Mouse (Mus musculus): ENCODE results near the gene Cbfa2t3. TPM values are rescaled to one million over a fixed set of nuclear protein-coding genes. Genes with fewer than 3 reads are reported as not detected.

Cbfa2t3 gene
- total RNA-seq, 2 experiments from 2014 or later = 19.0 to 27.8 TPM

DNA sequence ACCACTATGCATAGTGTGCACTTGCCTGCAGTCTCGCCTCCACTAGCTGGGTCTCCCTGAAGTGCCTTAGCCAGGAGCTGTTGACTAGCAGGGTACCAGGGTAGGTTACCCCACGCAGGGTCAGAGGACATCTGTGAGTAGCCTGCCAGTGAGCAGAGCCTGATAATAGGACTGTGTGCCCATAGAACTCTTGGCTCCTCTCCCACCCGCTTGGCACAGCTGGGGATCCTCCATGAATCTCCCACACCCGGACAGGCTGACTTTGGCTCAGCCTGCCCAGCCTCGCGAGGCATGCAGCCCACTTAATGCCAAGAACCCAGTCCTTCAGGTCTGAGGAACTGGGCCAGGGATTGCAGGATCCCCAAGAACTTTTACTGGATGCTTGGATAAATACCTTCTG, 7.9 kb downstream of the Cbfa2t3 start:
- DNase-seq = no peak

DNA sequence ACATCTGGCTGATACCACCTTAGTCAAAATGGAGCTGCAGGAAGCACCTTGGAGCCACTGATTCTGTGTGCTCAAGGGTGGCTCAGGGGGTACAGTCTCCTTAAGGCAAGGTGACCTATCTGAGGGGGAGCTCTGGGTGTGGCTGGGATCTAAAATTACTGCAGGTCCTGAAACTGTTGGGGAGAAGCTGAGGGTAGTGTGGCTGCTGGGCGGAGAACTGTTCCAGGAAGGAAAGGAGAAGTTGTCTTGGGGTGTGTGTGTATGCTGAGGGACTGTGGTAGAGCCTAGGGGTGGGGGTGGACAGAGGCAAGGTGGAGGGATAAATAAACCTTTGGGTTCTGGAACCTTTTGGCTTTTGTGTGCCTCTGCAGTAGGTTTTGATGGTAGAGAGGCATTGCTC, 9.6 kb downstream of the Cbfa2t3 start:
- DNase-seq = no peak

DNA sequence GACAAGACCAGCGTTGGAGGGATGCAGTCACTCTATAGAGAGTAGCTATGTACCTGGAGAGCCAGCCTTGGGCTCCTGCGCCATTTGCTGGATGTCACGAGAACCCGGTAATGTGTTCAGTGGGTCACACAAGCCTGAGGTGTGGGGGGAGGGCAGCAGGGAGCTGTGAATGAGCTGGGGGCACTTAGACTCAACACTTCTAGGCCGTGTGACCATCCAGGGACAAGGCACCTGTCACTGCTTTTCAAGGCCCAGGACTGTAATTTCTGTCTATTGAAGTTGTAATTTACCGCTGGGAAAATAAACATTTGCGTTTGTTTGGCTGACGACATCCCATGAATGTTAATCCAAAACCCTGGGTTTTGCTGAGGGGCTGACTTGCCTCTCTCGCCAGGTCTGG, 12.0 kb downstream of the Cbfa2t3 start:
- DNase-seq = no peak

DNA sequence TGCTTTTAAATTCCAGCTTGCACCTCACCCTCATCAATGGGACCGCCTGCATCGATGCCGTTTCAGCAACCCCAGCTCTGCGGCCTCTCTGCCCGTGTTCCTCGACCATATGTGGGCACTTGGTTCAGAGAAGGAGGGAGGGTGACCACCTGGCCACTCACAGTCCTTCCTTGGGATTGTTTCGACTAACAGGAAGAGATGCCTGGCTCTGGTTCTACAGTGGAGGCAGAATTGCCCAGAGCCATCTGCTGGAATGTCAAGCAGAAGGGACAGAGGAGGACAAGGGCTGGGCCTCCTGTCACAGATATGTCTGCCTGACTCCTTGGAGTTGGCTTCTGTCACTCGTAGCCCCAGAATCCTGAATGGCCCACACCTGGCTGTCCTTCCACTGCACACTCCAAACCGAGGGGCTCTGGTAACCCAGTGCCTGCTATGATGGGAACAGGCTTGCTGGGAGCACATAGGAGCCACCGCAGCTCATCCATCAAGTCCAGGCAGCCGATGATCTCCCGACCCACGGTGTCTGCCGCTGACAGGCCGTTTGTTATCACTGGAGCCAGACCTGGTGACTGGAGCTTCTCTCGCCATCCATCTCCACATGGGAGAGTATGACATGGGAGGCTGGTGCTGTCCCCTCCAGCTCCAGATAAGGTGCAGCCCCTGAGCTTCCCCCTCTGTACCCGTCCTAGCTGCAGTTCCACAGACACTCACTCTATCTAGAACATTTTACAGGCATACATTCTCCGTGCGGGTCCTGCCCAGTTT, 13.6 kb downstream of the Cbfa2t3 start:
- no peak for DNase-seq

DNA sequence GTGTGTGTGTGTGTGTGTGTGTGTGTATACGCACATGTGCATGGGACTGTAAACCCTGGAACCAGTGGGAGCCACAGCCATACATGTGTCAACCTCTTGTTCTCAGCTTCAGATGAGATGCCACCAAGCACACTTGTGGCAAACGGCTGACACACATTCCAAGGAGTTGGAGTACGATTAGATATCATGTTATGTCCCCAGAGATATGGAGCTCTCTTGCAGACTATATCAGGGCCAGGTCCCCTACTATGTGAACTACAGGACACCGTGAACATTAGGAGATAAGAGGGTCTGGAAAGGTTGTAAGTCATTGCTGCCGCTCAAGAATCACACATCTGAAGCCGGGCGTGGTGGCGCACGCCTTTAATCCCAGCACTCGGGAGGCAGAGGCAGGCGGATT, 16.1 kb downstream of the Cbfa2t3 start:
- no peak for DNase-seq

DNA sequence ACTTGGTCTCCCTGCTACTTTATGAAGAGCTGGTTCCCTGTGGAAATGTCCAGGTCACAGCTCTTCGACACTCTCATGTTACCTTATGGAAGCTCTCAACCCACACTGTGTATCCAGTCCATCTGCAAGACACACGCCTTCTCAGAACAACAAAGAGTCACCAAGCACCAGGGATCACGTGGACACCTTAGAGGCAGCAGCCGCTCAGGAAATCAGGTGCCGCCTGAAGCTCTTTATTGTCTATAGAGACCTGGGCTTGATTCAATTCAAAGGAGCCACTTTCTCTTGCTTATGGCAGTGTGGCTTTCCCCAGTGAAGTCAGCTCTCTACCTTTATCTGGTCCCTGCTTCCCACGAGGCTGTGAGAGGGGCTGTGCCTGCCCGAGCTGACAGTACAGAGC, 18.7 kb downstream of the Cbfa2t3 start:
- no peak for DNase-seq

DNA sequence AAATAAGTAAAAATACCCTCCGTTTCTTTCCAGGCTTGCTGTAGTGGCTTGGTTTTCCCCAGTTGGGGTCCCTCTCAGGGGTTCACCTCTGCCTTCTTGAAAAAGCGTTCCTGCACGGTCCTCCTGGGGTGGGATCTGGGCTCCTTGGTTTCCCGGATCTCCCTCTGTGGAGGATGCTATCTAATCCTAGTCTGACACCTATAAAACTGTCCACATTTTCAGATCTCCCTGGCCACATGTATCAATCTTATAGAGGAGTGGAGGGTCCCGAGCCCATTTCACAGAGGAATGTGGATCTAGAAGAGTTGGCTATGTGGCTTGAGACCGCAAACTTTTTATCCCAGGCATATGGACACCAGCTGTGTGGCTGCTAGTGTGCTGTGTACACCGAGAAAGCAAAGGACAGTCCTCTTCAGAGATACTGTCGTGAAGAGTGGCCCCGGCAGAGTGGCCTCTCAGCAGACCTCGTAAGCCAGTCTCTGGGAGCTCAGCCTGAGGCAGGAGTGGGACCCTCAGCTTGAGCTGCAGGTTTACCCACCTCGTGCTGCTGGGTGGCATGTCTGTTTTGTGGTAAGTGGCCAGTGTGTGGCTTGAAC, 19.5 kb downstream of the Cbfa2t3 start:
- DNase-seq = no peak

DNA sequence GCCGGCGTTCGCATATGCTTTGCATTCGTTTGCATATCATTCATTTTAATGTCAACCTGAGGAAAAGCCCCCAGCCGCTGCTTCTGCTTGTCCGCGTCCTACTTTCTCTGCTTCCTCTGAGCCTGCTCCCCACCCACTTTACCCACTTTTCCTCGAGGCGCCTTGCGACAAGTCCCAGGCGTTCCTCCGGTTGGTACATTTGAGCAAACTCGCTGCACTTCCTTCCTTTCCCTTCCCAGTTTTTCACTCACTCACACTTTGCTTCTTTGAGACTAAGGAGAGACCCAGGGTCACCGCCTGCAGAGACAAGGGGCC, 20.1 kb downstream of the Cbfa2t3 start:
- no peak for DNase-seq

DNA sequence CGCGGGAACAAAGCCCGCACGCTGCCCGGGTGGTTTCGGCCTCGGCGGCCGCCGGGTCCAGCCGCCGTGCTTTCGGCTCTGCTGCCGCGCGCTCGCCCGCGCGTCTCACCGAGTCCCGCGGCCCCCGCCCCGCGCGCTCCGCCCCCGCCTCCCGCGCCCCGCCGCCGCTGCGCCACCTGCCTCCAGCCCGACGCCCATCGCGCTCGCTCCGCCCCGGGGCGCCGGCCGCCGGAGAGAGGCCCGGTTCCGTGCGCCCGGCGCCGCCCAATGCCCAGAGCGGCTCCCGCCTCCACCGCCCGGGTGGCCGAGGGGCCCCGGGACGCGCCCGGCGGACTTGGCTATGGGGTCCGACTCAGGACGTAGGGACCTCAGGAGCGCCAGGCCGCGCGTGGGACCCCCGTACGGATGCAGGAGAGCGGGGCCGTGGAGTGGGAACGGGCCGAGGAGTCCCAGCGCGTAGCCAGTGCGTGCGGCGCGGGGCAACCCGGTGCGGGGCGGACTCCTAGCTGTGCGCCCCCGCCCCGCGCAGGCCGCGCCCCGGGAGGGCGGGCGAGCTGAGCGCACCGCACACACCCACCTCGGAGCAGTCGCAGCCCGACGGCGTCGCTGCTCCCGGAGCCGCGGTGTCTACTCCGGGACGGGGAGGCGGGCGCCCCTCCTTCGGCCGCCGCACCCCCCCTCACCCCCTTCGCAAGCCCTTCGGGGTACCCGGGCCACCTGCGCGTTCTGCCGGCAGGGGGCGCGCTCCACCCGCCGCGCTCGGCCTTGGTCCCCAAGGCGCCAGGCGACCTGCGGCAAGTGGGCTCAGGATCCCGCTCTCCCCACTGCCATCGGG, 20.6 kb downstream of the Cbfa2t3 start:
- peak; percentile 78 for DNase-seq

DNA sequence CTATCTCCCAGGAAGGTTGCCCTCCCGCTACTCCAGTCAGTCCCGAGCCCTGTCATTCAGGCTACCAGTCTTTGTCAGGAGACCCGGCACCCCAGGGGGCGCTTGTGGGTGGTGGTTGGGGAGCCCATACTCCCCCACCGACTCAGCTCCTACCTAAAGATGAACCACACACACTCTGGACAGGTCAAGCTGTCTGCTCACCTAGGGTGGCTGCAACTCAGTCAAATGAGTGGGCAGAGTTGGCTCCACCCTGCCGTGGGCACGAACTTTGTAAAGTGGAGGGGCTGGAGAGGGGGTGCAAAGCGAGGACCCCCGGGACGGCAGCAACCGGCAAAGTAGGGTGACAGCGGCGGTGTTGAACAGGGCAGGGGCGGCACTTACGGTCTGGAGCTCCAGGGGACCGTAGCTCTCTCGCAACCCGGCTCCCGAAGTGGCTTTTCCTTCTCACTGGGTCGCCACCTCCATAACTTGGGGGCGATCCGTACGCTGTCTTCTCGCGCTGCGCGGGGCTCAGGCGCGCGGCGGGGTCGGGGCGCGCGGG, 21.4 kb downstream of the Cbfa2t3 start:
- DNase-seq = peak; percentile 47

DNA sequence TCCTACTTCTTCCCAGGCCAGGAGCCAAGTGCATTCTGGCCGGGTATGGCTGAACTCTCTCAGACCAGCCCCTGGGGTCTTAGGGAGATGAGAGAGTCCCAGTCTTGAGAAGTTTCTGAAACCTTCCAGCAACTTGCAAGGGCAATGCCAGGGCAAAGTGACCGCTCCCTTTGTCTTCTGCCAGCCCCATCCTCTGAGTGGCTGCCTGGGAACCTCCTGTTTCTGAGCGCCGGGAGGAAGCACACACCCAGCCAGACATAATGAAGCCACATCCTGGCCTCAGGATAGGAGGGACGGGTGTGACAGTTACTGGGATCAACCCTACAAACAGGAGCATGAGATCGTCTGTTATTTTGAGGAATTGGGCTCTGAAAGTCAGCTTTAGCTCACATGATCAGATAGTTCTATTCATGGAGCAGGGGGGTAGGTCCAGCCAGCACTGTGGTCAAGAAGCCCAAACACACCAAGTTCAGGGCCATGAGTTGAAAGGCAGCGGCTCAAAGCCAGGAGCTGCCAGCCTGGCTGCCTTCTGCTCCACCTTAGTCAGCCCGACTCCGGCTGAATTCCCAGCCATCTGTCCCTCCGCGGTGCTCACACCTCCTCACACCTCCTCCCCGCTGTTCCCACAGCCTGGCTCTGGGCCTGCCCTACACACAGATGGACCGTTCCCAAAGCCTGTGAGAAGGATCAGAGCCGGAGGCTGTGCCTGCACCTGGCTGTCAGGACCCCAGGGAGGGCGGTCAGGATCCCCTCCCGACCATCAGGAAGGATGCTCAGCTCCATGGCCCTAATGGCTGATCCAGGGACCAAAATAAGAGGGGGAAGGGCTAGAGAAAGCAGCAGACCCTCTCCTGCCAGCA, 22.1 kb downstream of the Cbfa2t3 start:
- peak; percentile 61 for DNase-seq

DNA sequence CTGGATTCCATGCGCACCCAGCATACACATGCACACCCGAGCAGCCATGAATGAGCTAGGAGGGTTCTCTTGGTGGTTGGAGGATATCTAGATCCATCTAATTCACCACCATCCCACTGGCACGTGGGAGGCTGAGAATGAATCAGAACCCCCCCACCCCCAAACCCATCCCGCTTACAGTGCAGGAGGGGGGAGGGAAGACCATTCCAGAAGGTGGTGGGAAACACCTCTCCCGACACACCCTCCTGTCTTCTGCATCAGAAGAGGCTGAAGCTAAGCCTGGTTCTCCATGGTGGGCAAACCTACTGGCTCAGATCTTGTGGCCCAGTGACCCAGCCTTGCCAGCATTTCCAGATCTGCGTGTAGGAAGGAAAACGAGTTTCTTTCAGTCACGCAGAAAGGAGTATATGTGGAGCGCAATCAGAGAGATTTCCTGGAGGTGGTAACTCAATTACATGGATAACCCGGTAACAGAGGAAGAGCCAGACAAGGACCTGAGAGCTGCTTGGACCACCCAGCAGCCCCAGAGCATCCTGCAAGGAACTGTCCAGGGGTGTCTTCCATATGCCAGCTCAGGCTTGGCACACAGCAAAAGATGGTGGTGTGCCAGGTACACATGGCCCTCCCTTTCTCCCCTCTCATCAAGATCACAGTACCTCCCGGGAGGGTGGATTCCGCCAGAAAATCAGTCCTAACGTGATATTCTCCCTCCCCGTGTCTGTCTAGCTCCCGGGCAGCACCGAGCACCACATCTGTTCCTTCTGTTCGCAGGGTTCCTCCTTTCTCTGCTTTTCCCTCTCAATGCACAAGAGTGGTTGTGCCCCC, 23.1 kb downstream of the Cbfa2t3 start:
- DNase-seq = no peak

DNA sequence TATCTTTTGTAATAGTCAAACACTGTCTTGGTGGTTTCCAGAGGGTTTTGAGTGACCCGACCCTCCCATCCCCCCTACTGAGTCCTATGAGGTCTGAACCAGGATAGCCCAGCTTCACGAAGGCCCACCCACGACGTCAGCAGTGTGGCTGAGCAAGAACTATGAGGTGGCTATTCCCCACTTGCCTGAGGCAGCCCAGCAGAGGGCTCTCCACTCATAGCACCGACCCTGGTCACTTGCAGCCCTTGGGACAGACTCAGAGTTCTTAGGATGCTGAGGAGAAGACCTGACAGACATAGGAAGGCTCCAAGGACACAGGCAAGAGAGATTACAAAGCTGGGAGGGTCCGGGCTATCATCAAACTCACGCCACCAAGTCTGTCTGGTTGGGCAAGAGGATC, 23.9 kb downstream of the Cbfa2t3 start:
- no peak for DNase-seq

DNA sequence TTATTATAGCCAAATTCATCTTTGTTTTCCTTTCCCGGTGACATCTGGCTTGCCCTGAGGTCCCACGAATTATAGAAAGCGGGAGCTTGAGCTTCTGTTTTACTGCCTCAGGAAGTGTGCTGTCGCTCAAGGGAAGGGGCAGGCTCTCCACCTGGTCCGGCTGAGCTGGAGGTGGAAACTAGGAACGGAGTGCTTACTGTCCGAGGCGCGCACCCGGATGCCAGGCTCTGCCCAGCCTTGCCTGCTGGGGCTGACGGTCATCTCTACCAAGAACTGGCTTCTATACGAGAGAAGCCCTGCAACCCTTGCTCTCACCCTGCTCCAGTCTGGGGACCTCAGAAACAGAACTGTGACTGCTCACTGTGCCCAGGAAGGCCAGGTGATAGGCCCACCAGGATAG, 24.9 kb downstream of the Cbfa2t3 start:
- no peak for DNase-seq

DNA sequence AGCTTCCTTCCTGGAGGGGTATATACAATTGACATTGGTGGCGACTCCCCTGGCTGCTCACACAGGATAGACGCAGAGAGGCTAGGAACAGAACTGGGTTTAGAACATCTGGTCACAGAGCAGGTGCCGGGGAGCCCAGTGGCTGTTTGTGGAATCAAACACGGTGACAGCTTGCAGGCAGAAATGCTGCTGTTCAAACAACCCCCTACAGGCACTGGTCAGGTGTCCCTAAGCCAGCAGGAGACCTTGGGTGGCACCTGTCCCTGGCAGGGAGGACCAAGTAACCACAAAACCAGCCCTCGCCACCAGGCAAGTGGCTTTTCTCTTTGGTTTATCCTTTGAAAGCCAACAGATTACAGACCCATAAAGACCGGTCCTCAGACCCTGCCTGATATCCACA, 27.0 kb downstream of the Cbfa2t3 start:
- DNase-seq = no peak

DNA sequence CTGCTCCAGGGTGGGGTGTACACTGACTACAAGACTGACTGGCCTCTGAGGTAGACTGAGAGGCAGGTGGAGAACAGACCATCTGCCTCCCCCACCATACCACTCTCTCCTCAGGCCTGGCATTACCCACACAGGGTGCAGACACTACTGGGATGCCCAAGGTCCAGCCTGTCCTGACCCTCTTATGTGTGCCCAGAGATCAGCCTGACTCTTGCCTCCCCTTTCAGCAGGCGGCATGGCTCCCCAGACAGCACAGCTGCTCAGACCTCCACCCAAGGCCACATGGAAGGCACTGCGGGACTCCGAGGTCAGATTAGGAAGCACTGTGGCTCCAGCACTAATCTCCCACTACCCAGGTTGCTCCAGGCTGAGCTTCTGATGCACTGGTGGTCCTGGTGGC, 28.2 kb downstream of the Cbfa2t3 start:
- no peak for DNase-seq

DNA sequence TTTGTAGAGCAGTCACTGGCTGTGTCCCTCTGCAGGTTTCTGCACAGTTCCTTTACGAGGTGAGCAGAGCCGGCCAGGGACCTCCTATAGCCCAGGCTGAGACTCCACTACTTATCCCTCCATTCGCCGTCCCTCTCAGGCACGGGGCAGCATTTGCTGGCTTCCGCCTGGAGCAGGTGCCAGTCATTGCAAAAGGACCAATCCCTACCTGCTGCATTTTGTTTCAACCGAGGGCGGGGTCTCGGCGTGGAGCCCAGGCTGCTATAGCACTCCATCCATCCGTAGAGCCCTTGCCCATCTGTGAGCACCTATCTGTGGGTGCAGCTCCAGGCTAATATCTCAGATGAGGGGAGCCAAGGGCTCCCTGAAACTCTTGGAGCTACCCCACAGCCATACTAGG, 28.9 kb downstream of the Cbfa2t3 start:
- no peak for DNase-seq

DNA sequence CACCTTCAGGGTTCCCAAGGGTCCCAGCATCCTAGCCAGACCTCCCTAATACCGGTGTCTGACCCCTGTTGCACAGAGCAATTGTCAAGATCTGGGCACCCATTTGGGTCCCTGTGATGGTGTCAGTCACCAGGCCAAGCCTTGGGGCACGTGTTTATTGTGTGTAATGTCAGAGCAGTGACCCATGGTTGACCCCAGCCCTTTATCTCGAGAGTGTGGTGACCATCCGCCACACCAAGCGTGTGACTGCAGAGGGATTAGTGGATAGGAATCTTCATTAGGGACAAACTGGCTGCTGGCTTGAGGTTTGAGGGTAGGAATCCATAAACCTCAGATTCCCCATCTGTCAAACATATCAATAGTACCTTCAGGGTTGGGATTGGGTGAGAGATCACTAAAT, 29.5 kb downstream of the Cbfa2t3 start:
- DNase-seq = no peak

DNA sequence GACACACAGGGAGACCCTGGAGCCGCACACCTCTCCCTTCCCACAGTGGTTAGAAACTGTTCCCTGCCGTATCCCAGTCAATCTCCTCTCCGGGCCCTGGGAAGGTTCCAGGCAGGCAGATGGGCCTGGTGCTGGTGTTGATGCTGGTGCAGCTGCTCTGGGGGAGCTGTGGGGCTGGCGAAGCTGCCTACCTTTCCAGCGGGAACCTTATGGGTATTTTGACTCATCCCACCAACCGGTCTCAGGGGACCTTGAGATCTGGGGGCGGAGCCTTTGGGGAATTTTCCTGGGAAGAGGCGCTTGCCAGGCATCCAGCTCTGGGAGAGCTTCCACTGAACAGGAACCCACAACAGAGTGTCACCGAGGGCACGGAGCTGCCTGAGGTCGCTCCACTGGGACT, 31.1 kb downstream of the Cbfa2t3 start:
- no peak for DNase-seq

DNA sequence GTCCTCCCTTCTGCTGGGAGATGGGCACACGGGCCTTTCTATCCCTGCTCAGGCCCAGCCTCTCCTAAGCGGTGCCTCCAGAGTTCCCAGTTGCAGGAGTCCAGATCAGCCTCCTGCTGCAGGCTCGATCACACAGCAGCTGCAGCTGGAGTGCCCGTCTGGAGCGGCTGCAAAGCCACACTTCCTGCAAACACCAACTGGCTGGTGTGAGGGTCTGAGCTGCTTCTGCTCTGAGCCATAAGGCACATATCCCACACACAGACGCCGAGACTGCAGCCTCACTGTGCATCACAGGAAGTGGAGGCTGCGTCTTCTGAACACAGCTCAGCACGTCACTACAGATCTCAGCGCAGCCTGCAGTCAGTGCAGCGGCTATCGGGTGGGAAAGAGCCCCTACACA, 32.1 kb downstream of the Cbfa2t3 start:
- no peak for DNase-seq

DNA sequence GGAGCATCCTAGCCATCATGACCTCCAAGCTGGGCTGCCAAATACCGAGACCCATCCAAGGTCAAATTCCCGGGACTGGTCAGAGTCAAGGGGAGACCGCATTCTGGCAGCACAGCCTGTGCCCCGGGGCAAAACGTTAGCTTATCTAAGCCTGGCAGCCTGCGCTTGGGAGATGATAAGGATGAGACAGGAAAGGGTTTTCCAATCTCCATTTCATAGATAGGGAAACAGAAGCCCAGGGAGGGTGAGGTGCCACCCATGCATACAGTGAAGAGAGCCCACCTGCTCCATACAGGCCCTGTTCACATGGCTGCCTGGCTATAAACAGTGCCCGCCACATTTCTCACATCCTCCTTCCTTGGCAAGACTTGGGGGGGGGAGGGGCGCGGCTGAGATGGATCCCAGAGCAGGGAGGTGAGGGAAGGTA, 32.6 kb downstream of the Cbfa2t3 start:
- no peak for DNase-seq

Measured in gastrocnemius, postnatal 25 days (tissue).